Mouse (Mus musculus) heart, embryonic 11.5 days (tissue): Measurements from ENCODE around the gene Dnajc5. TPM values are rescaled to one million over a fixed set of nuclear protein-coding genes. Genes with fewer than 3 reads are reported as not detected.
A peak's percentile ranks its signal among the peaks of the same experiment; 100 is the strongest.

Experiments used
- ATAC-seq: fragments of 200-750 bp; cut with Nextera tagmentation; replicated peaks from 2 replicates; pipeline ENCODE4 v1.8.0; 2017; ENCODE audit warnings: moderate library complexity; ENCODE audit not compliant: insufficient number of reproducible peaks, low FRiP score, low TSS enrichment
- H3K27ac ChIP-seq: fragments of 300-500 bp; sonication (generic); 2 replicates; pipeline ENCODE4 v1.5.1; 2014; ENCODE audit warnings: mild to moderate bottlenecking, low read depth, low read length
- H3K27me3 ChIP-seq: fragments of 300-500 bp; sonication (generic); 2 replicates; pipeline ENCODE4 v1.6.1; 2014; ENCODE audit warnings: mild to moderate bottlenecking, low read length, mixed read lengths; ENCODE audit not compliant: control insufficient read depth, insufficient read depth
- H3K36me3 ChIP-seq: fragments of 300-500 bp; sonication (generic); 2 replicates; pipeline ENCODE4 v1.6.1; 2014; ENCODE audit warnings: mild to moderate bottlenecking, low read length, moderate library complexity, mixed read lengths; ENCODE audit not compliant: control insufficient read depth, insufficient read depth
- H3K4me1 ChIP-seq: fragments of 300-500 bp; sonication (generic); 2 replicates; pipeline ENCODE4 v1.6.1; 2014; ENCODE audit warnings: low read length; ENCODE audit not compliant: control insufficient read depth, insufficient read depth
- H3K4me2 ChIP-seq: fragments of 300-500 bp; sonication (generic); 2 replicates; pipeline ENCODE4 v1.6.1; 2014; ENCODE audit warnings: mild to moderate bottlenecking, moderate library complexity
- H3K4me3 ChIP-seq: fragments of 300-500 bp; sonication (generic); 2 replicates; pipeline ENCODE4 v1.5.1; 2014; ENCODE audit warnings: low read depth, low read length
- H3K9ac ChIP-seq: fragments of 300-500 bp; sonication (generic); 2 replicates; pipeline ENCODE4 v1.6.1; 2014; ENCODE audit warnings: mild to moderate bottlenecking, low read depth, low read length, moderate library complexity
- H3K9me3 ChIP-seq: fragments of 300-500 bp; sonication (generic); replicated peaks from 2 replicates; pipeline ENCODE4 v1.6.1; 2016; ENCODE audit warnings: low read length; ENCODE audit not compliant: control insufficient read depth
- WGBS: fragments of 180-500 bp; shearing (Covaris S2); extraction: QIAGEN DNeasy Blood & Tissue Kit; methylation state at CpG from one replicate; pipeline ENCODE4 v1.1.7; 2014; ENCODE audit not compliant: insufficient replicate concordance; 5-methylcytosine and 5-hydroxymethylcytosine counted together
- polyA plus RNA-seq: library from polyadenylated mRNA; unstranded; fragments of >200 nt; fragmentation: Nextera tagmentation; extraction: Ambion mirVana; gene quantifications from 2 replicates; pipeline ENCODE4 v1.2.1, GENCODE M21; 2014

Gene Dnajc5
- polyA plus RNA-seq, 1 experiment from 2014 or later: 69.0 TPM

DNA sequence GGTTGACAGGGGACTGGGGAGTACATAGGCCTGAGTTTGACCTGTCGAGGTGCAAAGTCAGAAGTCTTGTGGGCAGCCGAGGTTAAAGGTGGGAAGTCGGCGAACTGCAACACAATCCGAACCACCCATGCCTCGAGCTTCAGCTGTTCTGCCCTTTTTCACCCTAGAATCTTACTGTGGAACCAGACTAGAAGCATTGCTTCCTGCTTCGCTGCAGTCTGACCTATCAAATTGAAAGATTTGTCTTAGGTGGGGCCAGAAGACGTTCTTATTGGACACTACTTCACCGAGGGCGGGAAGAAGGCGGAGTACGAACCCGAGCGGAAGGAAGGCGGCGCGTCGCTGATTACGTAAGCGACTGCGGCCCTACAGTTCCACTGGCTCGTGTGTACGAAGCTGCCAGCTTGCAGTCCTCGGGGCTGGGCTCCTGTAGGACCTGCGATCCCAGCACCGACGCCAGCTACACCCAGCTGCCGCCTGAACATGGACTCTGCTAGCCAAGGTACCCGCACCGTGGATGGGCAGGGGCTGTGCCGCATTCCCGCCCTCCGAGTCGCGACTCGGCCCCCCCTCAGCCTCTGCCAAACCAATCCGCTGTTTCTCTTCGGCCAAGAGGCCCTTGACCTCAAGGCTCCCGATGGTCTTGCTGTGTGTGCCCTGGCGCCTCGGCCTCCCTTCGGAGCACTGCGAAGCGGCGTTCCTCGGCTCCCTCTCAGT lies 23.3 kb upstream of the Dnajc5 start, which contains the start of gene Tpd52l2:
Tpd52l2 (plus strand) TSS at position 312 of the 717 bp plus-strand sequence.
- under 1% methylated on average over 46 of the region's 46 CpGs for WGBS
- Histone ChIP-seq H3K4me1 (peaks cover 3% of the 10 kb centered on the region; the same call in 1 of the 2 replicates), H3K4me2 (peak within 1 kb of the TSS; percentile 84), H3K9me3 (no peaks in the 10 kb centered on the region), H3K4me3 (peak within 1 kb of the TSS; percentile 96), H3K27ac (peak within 1 kb of the TSS; percentile 92), H3K9ac (peak within 1 kb of the TSS; percentile 95), H3K36me3 (peaks cover 11% of the 10 kb centered on the region), H3K27me3 (no peaks in the 10 kb centered on the region)
- ATAC-seq: peak; percentile 96

DNA sequence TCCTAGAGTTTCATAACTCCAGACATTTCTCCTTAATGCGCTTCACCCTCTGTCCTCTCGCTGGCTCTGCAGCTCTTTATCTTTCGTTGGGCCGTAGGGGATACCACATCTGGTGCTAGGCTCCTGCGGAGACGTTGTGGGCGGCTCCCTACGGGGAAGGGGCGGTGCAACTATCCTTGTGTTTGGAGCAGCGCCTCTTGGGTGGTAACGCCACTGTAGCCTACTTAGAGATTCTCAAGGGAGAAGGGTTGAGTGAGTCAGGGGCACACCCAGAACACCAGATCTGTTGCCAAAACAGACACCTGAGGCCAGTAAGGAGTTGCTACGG lies 22.8 kb upstream of the Dnajc5 start:
- peak; percentile 78 for ATAC-seq
- under 1% methylated on average over 12 of the region's 12 CpGs for WGBS
- H3K4me3 ChIP-seq: peak overlapping the region; percentile 96
- no peaks in the 10 kb centered on the region for H3K27me3 ChIP-seq
- peak overlapping the region; percentile 95 for H3K9ac ChIP-seq
- peaks cover 11% of the 10 kb centered on the region for H3K36me3 ChIP-seq
- peaks cover 3% of the 10 kb centered on the region; the same call in 1 of the 2 replicates for H3K4me1 ChIP-seq
- H3K27ac ChIP-seq: peak overlapping the region; percentile 92
- H3K4me2 ChIP-seq: peak overlapping the region; percentile 84
- H3K9me3 ChIP-seq: no peaks in the 10 kb centered on the region

DNA sequence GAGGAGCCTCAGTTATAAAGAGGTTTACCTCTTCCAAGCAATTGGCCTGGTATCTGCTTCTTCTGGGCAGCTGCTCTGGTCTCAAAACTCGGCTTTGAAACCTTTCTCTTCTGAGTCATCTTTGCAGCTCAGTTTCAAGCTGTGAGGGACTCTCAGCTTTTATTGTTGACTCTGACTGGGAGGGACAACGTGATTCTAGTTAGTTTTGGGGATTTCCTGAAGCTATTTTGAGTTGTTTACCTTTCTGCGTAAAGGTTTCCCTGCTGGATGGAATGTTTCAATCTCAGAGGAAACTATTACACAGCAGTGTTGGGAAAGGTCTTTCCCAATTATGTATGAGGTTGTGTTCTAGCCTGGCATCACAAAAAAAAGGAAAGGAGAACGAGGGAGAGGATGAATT lies 21.6 kb upstream of the Dnajc5 start:
- Histone ChIP-seq H3K4me1 (peaks cover 3% of the 10 kb centered on the region; the same call in 1 of the 2 replicates), H3K9ac (no peak overlapping the region), H3K4me2 (peak overlapping the region; percentile 84), H3K4me3 (no peak overlapping the region), H3K27ac (no peak overlapping the region), H3K36me3 (peaks cover 11% of the 10 kb centered on the region), H3K27me3 (no peaks in the 10 kb centered on the region), H3K9me3 (no peaks in the 10 kb centered on the region)
- ATAC-seq: no peak
- WGBS: 72% methylated on average over 4 of the region's 4 CpGs

- Histone ChIP-seq H3K9ac (no peak overlapping the region), H3K27me3 (no peaks in the 10 kb centered on the region), H3K27ac (no peak overlapping the region), H3K4me3 (no peak overlapping the region), H3K4me2 (no peak overlapping the region), H3K4me1 (peaks cover 8% of the 10 kb centered on the region), H3K36me3 (peaks cover 26% of the 10 kb centered on the region), H3K9me3 (no peaks in the 10 kb centered on the region)
- 89% methylated on average over 2 of the region's 2 CpGs for WGBS
- no peak for ATAC-seq
Measured at GRCm38 (mm10) chr2:181509191-181509590, 11.1 kb upstream of the Dnajc5 start.

DNA sequence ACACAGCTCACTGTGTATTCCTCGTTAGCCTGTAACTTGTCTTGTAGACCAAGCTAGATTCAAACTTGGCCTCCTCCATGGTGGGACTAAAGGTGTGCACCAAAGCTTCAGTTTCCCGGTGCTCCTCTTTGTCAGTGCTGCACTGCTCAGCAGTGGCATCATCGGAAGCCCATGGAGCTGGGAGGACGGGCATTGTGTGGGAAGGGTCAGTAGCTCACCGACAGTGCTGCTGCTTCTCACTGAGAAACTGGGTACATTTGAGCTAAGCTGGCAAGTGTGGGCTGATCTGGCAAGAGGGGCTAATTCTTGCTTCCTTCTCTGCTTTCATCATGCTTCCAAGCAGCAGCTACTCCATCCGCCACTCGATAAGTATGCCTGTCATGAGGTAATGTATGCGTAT lies 9.1 kb upstream of the Dnajc5 start:
- H3K36me3 ChIP-seq: peaks cover 31% of the 10 kb centered on the region
- 93% methylated on average over 8 of the region's 8 CpGs for WGBS
- ATAC-seq: no peak
- no peak overlapping the region for H3K9ac ChIP-seq
- H3K9me3 ChIP-seq: no peaks in the 10 kb centered on the region
- no peak overlapping the region for H3K4me3 ChIP-seq
- H3K4me1 ChIP-seq: peaks cover under 1% of the 10 kb centered on the region; the same call in 1 of the 2 replicates
- H3K27me3 ChIP-seq: no peaks in the 10 kb centered on the region
- H3K27ac ChIP-seq: no peak overlapping the region
- H3K4me2 ChIP-seq: no peak overlapping the region

GRCm38 (mm10) chr2:181519201-181519600 lies 1.1 kb upstream of the Dnajc5 start:
- H3K4me2 ChIP-seq: peak overlapping the region; percentile 63
- H3K9me3 ChIP-seq: no peaks in the 10 kb centered on the region
- H3K4me1 ChIP-seq: peaks cover 19% of the 10 kb centered on the region
- no peak for ATAC-seq
- H3K9ac ChIP-seq: peak overlapping the region; percentile 98
- H3K27ac ChIP-seq: peak overlapping the region; percentile 99
- H3K27me3 ChIP-seq: no peaks in the 10 kb centered on the region
- WGBS: 65% methylated on average over 3 of the region's 3 CpGs
- H3K36me3 ChIP-seq: peaks cover 9% of the 10 kb centered on the region
- H3K4me3 ChIP-seq: peak overlapping the region; percentile 97

DNA sequence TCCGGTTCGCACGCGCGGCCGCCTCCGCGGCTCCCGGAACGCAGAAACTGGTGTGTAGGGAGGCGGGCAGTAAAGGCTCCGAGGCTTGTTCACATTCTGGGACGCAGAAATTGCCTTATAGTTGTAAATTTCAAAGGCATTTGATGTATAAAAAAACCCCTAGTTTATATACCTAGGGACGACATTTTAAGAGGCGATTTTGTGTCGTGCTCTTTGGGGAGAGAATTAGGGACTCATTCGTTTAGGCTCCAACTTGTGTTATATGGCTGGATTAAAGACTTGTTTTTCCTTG lies 597 bp downstream of the Dnajc5 start:
- H3K36me3 ChIP-seq: 0 out of 2 replicates have a peak, but pooled peaks cover 4% of the 10 kb centered on the region
- peak overlapping the region; percentile 98 for H3K9ac ChIP-seq
- peak overlapping the region; percentile 99 for H3K27ac ChIP-seq
- H3K4me3 ChIP-seq: peak overlapping the region; percentile 97
- H3K27me3 ChIP-seq: no peaks in the 10 kb centered on the region
- WGBS: 0% methylated on average over 17 of the region's 17 CpGs
- ATAC-seq: no peak
- peaks cover 19% of the 10 kb centered on the region for H3K4me1 ChIP-seq
- H3K4me2 ChIP-seq: peak overlapping the region; percentile 63
- no peaks in the 10 kb centered on the region for H3K9me3 ChIP-seq

DNA sequence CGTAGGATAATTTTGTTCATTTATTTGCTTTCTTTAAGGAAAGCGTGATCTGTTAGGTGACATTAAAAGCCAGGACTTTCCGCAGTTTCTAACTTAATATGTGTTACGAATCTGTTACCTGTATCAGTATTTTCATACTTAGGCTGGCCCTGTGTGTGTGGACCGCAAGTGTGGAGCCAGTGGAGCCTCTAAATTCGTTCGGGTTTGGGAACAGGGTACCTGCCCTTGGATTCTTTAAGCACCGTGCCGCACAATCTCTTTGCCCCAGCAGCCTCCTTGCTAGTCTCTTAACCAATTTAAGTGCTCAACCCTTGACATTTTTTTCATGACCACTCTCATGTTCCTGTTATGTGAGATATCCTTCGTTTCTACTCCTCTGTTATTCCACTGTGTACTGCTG lies 1.2 kb downstream of the Dnajc5 start:
- peak overlapping the region; percentile 98 for H3K9ac ChIP-seq
- H3K4me1 ChIP-seq: peaks cover 19% of the 10 kb centered on the region
- WGBS: 42% methylated on average over 10 of the region's 10 CpGs
- H3K9me3 ChIP-seq: no peaks in the 10 kb centered on the region
- H3K27me3 ChIP-seq: no peaks in the 10 kb centered on the region
- peak overlapping the region; percentile 97 for H3K4me3 ChIP-seq
- H3K36me3 ChIP-seq: 0 out of 2 replicates have a peak, but pooled peaks cover 4% of the 10 kb centered on the region
- ATAC-seq: no peak
- no peak overlapping the region for H3K27ac ChIP-seq
- H3K4me2 ChIP-seq: peak overlapping the region; percentile 63

- H3K27ac ChIP-seq: no peak overlapping the region
- H3K9ac ChIP-seq: no peak overlapping the region
- H3K9me3 ChIP-seq: no peaks in the 10 kb centered on the region
- 66% methylated on average over 5 of the region's 5 CpGs for WGBS
- no peak for ATAC-seq
- H3K4me2 ChIP-seq: no peak overlapping the region
- no peak overlapping the region for H3K4me3 ChIP-seq
- peaks cover 19% of the 10 kb centered on the region for H3K4me1 ChIP-seq
- H3K27me3 ChIP-seq: no peaks in the 10 kb centered on the region
- no peaks in the 10 kb centered on the region for H3K36me3 ChIP-seq
Measured at GRCm38 (mm10) chr2:181522811-181523210, 2.5 kb downstream of the Dnajc5 start.
